Mouse (Mus musculus) 416B (cell line): Measurements from ENCODE around the gene Tceal1.
A peak's percentile ranks its signal among the peaks of the same experiment; 100 is the strongest.
"Not testable (repeated sequence)": the region's sequence is repeated elsewhere in the genome, so short reads cannot be mapped to it uniquely, and the experiment has no call there.

Experiments used
- DNase-seq: peaks from one replicate; pipeline ENCODE4 v3.0.0; 2011; ENCODE audit warnings: low read depth

Gene Tceal1

GRCm38 (mm10) chrX:136707446-136708167 lies at the start of gene Tceal1:
TSS of gene Tceal1 (plus strand) at chrX:136707982.
- DNase-seq, result no peak

GRCm38 (mm10) chrX:136666281-136666706 lies 41.5 kb upstream of the Tceal1 start:
- DNase-seq, result no peak

GRCm38 (mm10) chrX:136666762-136667464 lies 40.9 kb upstream of the Tceal1 start:
- not testable (repeated sequence) for DNase-seq

GRCm38 (mm10) chrX:136668794-136669193 lies 39.0 kb upstream of the Tceal1 start:
- no peak for DNase-seq

GRCm38 (mm10) chrX:136680989-136681388 lies 26.8 kb upstream of the Tceal1 start:
- no peak for DNase-seq

GRCm38 (mm10) chrX:136691606-136692293 lies 16.0 kb upstream of the Tceal1 start:
- DNase-seq, result not testable (repeated sequence)

GRCm38 (mm10) chrX:136692294-136692675 lies 15.5 kb upstream of the Tceal1 start:
- DNase-seq, result no peak

GRCm38 (mm10) chrX:136693196-136693595 lies 14.6 kb upstream of the Tceal1 start:
- no peak for DNase-seq

GRCm38 (mm10) chrX:136708168-136708681 lies 443 bp downstream of the Tceal1 start:
- DNase-seq, result no peak

- no peak for DNase-seq
These were observed 1.0 kb downstream of the Tceal1 start for GRCm38 (mm10) chrX:136708782-136709181.

GRCm38 (mm10) chrX:136714742-136715474 lies 7.1 kb downstream of the Tceal1 start:
- DNase-seq, result not testable (repeated sequence)

- no peak for DNase-seq
These were observed 24.2 kb downstream of the Tceal1 start for GRCm38 (mm10) chrX:136732016-136732415.

- peak; percentile 58 for DNase-seq
These were observed 32.5 kb downstream of the Tceal1 start for GRCm38 (mm10) chrX:136740087-136740790.

GRCm38 (mm10) chrX:136740791-136741650 lies 33.2 kb downstream of the Tceal1 start:
- peak; percentile 99 for DNase-seq

GRCm38 (mm10) chrX:136741651-136742201 lies 33.9 kb downstream of the Tceal1 start:
- DNase-seq, result peak; percentile 87

- DNase-seq, result no peak
These were observed 34.5 kb downstream of the Tceal1 start for GRCm38 (mm10) chrX:136742241-136742640.

- peak; percentile 82 for DNase-seq
These were observed 34.9 kb downstream of the Tceal1 start for GRCm38 (mm10) chrX:136742661-136743103.

- DNase-seq, result no peak
These were observed 35.7 kb downstream of the Tceal1 start, which contains the start of gene Morf4l2 for GRCm38 (mm10) chrX:136743459-136743858. TSS of gene Morf4l2 (minus strand) at chrX:136743690.

GRCm38 (mm10) chrX:136744663-136745062 lies 36.9 kb downstream of the Tceal1 start:
- DNase-seq, result peak; percentile 14

- DNase-seq, result no peak
These were observed 41.5 kb downstream of the Tceal1 start for GRCm38 (mm10) chrX:136749329-136749728.
